Mouse (Mus musculus) lung, adult 2 months (tissue): Measurements from ENCODE around the gene Nfasc.

ENCODE experiments used
- CTCF ChIP-seq: fragments of 200-500 bp; IDR thresholded peaks from 2 replicates; pipeline ENCODE4 v1.5.1; 2011; ENCODE audit warnings: mild to moderate bottlenecking, low read length, control low read depth; ENCODE audit not compliant: insufficient read depth
- POLR2A ChIP-seq: fragments of 200-500 bp; IDR thresholded peaks from 2 replicates; pipeline ENCODE4 v1.6.1; 2011; ENCODE audit warnings: low read depth, mild to moderate bottlenecking, control low read depth, low read length, borderline replicate concordance; ENCODE audit errors: extremely low read depth

- TF ChIP-seq CTCF (no peak), POLR2A (no peak)
These were observed 220.8 kb downstream of the Nfasc start for GRCm38 (mm10) chr1:132520764-132521163.
